Comparison of ENCODE assay signal across 7 mouse cellular contexts in the genomic region with DNA sequence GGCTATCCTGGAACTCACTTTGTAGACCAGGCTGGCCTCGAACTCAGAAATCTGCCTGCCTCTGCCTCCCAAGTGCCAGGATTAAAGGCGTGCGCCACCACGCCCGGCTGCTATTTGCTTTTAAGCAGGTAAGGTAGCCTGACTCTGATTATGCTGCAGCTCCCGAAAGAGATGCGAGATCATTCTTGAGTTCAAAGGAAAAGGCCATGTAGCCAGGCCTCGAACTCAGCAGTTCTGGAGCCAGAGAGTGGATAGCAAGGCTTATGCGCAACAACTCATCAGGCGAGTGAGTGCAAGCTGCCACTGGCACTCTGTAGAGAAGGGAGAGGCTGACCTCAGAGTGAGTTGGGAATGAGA. TPM values are rescaled to one million over a fixed set of nuclear protein-coding genes. Genes with fewer than 3 reads are reported as not detected.
DNase-seq lines count a peak whose midpoint lies in the region; ATAC-seq and TF ChIP-seq lines count a peak whose summit lies in the region.

No protein-coding gene starts in this region.

- peak overlapping the region; percentile 67 for H3K4me2 ChIP-seq in lung, embryonic 15.5 days
- H3K4me2 ChIP-seq in limb, embryonic 11.5 days (ENCODE audit: low read depth, severe bottlenecking), result peak overlapping the region; percentile 41

- no peak for TF ChIP-seq POLR2A in lung, adult 2 months (IDR thresholded peaks at IDR 0.05; ENCODE audit: borderline replicate concordance, extremely low read depth, low read depth, low read length)
- TF ChIP-seq POLR2A in small intestine, adult 2 months (IDR thresholded peaks at IDR 0.05; ENCODE audit: low read depth, low read length), result no peak

- no peaks in the 10 kb centered on the region for H3K36me3 ChIP-seq in lung, embryonic 15.5 days
- peaks cover 17% of the 10 kb centered on the region for H3K36me3 ChIP-seq in forebrain, embryonic 10.5 days (replicated peaks)
- H3K36me3 ChIP-seq in limb, embryonic 11.5 days (ENCODE audit: control insufficient read depth, insufficient read depth, low read length), result peaks cover 3% of the 10 kb centered on the region; the same call in 1 of the 2 replicates
- H3K36me3 ChIP-seq in small intestine, adult 2 months (ENCODE audit: control insufficient read depth, insufficient read depth, low read length), result peaks cover 1% of the 10 kb centered on the region; the same call in 1 of the 2 replicates

- TF ChIP-seq CTCF in lung, adult 2 months (IDR thresholded peaks at IDR 0.05; ENCODE audit: insufficient read depth, low read length), result no peak
- no peak for TF ChIP-seq CTCF in small intestine, adult 2 months (IDR thresholded peaks at IDR 0.05; ENCODE audit: extremely low read depth, insufficient read length, insufficient replicate concordance, low read depth, low read length)

- peaks cover 24% of the 10 kb centered on the region for H3K27me3 ChIP-seq in lung, embryonic 15.5 days
- H3K27me3 ChIP-seq in forebrain, embryonic 10.5 days (ENCODE audit: poor library complexity, severe bottlenecking), result peaks cover 32% of the 10 kb centered on the region
- H3K27me3 ChIP-seq in limb, embryonic 11.5 days (ENCODE audit: control insufficient read depth, insufficient read depth, low read length), result peaks cover 26% of the 10 kb centered on the region
- H3K27me3 ChIP-seq in small intestine, adult 2 months (ENCODE audit: control insufficient read depth, insufficient read depth, low read length), result no peaks in the 10 kb centered on the region

- H3K27ac ChIP-seq in lung, embryonic 15.5 days, result peak overlapping the region; percentile 94
- H3K27ac ChIP-seq in forebrain, embryonic 10.5 days, result peak overlapping the region; percentile 97
- no peak overlapping the region for H3K27ac ChIP-seq in limb, embryonic 11.5 days (replicated peaks; ENCODE audit: low read depth, low read length)
- peak overlapping the region; percentile 72 for H3K27ac ChIP-seq in small intestine, adult 2 months (ENCODE audit: insufficient read depth, low read depth, low read length)

- 76% methylated on average over 10 of the region's 10 CpGs for WGBS in lung, embryonic 15.5 days
- 67% methylated on average over 10 of the region's 10 CpGs for WGBS in lung, adult 2 months
- 85% methylated on average over 10 of the region's 10 CpGs for WGBS in forebrain, embryonic 10.5 days
- 86% methylated on average over 10 of the region's 10 CpGs for WGBS in limb, embryonic 11.5 days
- WGBS in small intestine, adult 2 months, result 55% methylated on average over 10 of the region's 10 CpGs

- DNase-seq in lung, adult 2 months, result no peak
- DNase-seq in forebrain, embryonic 10.5 days (ENCODE audit: extremely low spot score, low spot score), result no peak
- DNase-seq in limb, embryonic 11.5 days (ENCODE audit: low spot score), result no peak
- DNase-seq in embryo, embryonic 9.5 days (ENCODE audit: extremely low spot score), result no peak

- no peaks in the 10 kb centered on the region for H3K9me3 ChIP-seq in lung, embryonic 15.5 days
- H3K9me3 ChIP-seq in forebrain, embryonic 10.5 days, result no peaks in the 10 kb centered on the region
- no peaks in the 10 kb centered on the region for H3K9me3 ChIP-seq in limb, embryonic 11.5 days (ENCODE audit: control insufficient read depth, low read length)

- peak overlapping the region; percentile 83 for H3K4me3 ChIP-seq in lung, embryonic 15.5 days
- no peak overlapping the region for H3K4me3 ChIP-seq in lung, adult 2 months (replicated peaks; ENCODE audit: extremely low read depth, low read depth, low read length)
- H3K4me3 ChIP-seq in forebrain, embryonic 10.5 days, result peak overlapping the region; percentile 70
- peak overlapping the region; percentile 62; the same call in 1 of the 2 replicates for H3K4me3 ChIP-seq in limb, embryonic 11.5 days (ENCODE audit: low read depth, low read length)
- H3K4me3 ChIP-seq in small intestine, adult 2 months (ENCODE audit: low read depth, low read length), result peak overlapping the region; percentile 67; the same call in 1 of the 2 replicates

- H3K9ac ChIP-seq in lung, embryonic 15.5 days, result peak overlapping the region; percentile 22; the same call in 1 of the 2 replicates
- no peak overlapping the region for H3K9ac ChIP-seq in limb, embryonic 11.5 days (ENCODE audit: low read length)

- H3K4me1 ChIP-seq in lung, embryonic 15.5 days, result peaks cover 45% of the 10 kb centered on the region
- H3K4me1 ChIP-seq in lung, adult 2 months (ENCODE audit: control insufficient read depth, insufficient read depth, low read length), result peaks cover 22% of the 10 kb centered on the region
- H3K4me1 ChIP-seq in forebrain, embryonic 10.5 days, result peaks cover 57% of the 10 kb centered on the region
- H3K4me1 ChIP-seq in limb, embryonic 11.5 days (ENCODE audit: control insufficient read depth, insufficient read depth, low read length), result peaks cover 13% of the 10 kb centered on the region
- peaks cover 28% of the 10 kb centered on the region for H3K4me1 ChIP-seq in small intestine, adult 2 months (ENCODE audit: control insufficient read depth, insufficient read depth, insufficient read length, low read length)

- ATAC-seq in lung, embryonic 15.5 days (ENCODE audit: borderline replicate concordance, extremely low read depth, low FRiP score, low TSS enrichment), result no peak
- ATAC-seq in limb, embryonic 11.5 days (ENCODE audit: insufficient number of reproducible peaks, low FRiP score, low TSS enrichment, low read depth), result no peak
- no peak for ATAC-seq in erythroid progenitor cell, adult 5-6 weeks (replicated peaks; ENCODE audit: low FRiP score, poor library complexity, severe bottlenecking)

RNA-seq across cellular contexts. Expression of a gene that starts 0.7 kb away (rescaled TPM):
- polyA plus RNA-seq in lung, embryonic 15.5 days (2015; fragmentation: Nextera tagmentation; extraction: Ambion mirVana), result 151 TPM in 2 replicates
- 101 and 124 TPM in 2 replicates for polyA plus RNA-seq in lung, adult 2 months (2012; rRNA removed)
- polyA plus RNA-seq in forebrain, embryonic 10.5 days (2016; fragmentation: Nextera tagmentation; extraction: Ambion mirVana), result 178 and 183 TPM in 2 replicates
- 147 and 150 TPM in 2 replicates for polyA plus RNA-seq in limb, embryonic 11.5 days (2014; fragmentation: Nextera tagmentation; extraction: Ambion mirVana)
- polyA plus RNA-seq in small intestine, adult 2 months (2012; rRNA removed), result 52.9 and 138 TPM in 2 replicates
- 59.8 and 67.1 TPM in 2 replicates for total RNA-seq in erythroid progenitor cell, adult 5-6 weeks (2015; ENCODE audit: low replicate concordance)
- total RNA-seq in erythroid progenitor cell, adult 5-6 weeks (2017; ENCODE audit: low replicate concordance), result 32.8 and 34.5 TPM in 2 replicates

RNA-seq across cellular contexts. Expression of a gene that starts 1.7 kb away (rescaled TPM):
- 3.6 and 4.2 TPM in 2 replicates for polyA plus RNA-seq in lung, embryonic 15.5 days (2015; fragmentation: Nextera tagmentation; extraction: Ambion mirVana)
- 58.4 and 66.4 TPM in 2 replicates for polyA plus RNA-seq in lung, adult 2 months (2012; rRNA removed)
- polyA plus RNA-seq in forebrain, embryonic 10.5 days (2016; fragmentation: Nextera tagmentation; extraction: Ambion mirVana), result 1.4 and 2.0 TPM in 2 replicates
- polyA plus RNA-seq in limb, embryonic 11.5 days (2014; fragmentation: Nextera tagmentation; extraction: Ambion mirVana), result 0.35 and 0.53 TPM in 2 replicates
- polyA plus RNA-seq in small intestine, adult 2 months (2012; rRNA removed), result 28.1 and 28.8 TPM in 2 replicates
- 9.4 and 16.3 TPM in 2 replicates for total RNA-seq in erythroid progenitor cell, adult 5-6 weeks (2015; ENCODE audit: low replicate concordance)
- total RNA-seq in erythroid progenitor cell, adult 5-6 weeks (2017; ENCODE audit: low replicate concordance), result 1.4 and 10.1 TPM in 2 replicates

RNA-seq across cellular contexts. Expression of a gene that starts 31.4 kb away (rescaled TPM):
- polyA plus RNA-seq in lung, embryonic 15.5 days (2015; fragmentation: Nextera tagmentation; extraction: Ambion mirVana), result 51.2 and 55.6 TPM in 2 replicates
- 20.0 and 22.9 TPM in 2 replicates for polyA plus RNA-seq in lung, adult 2 months (2012; rRNA removed)
- 36.3 and 36.4 TPM in 2 replicates for polyA plus RNA-seq in forebrain, embryonic 10.5 days (2016; fragmentation: Nextera tagmentation; extraction: Ambion mirVana)
- polyA plus RNA-seq in limb, embryonic 11.5 days (2014; fragmentation: Nextera tagmentation; extraction: Ambion mirVana), result 28.3 and 36.5 TPM in 2 replicates
- 3.3 and 3.7 TPM in 2 replicates for polyA plus RNA-seq in small intestine, adult 2 months (2012; rRNA removed)
- 2.2 TPM in 1 of 2 replicates, not detected in the other for total RNA-seq in erythroid progenitor cell, adult 5-6 weeks (2015; ENCODE audit: low replicate concordance)
- 1.3 TPM in 1 of 2 replicates, not detected in the other for total RNA-seq in erythroid progenitor cell, adult 5-6 weeks (2017; ENCODE audit: low replicate concordance)
